Mouse (Mus musculus): Measurements from ENCODE around the gene 1500015O10Rik. TPM values are rescaled to one million over a fixed set of nuclear protein-coding genes. Genes with fewer than 3 reads are reported as not detected.

1500015O10Rik gene
- 1.6 and 2.8 TPM in 2 replicates for polyA plus RNA-seq (2012; rRNA removed)

- Histone ChIP-seq H3K4me3 (ENCODE audit: insufficient read depth, low read length) (no peak within 1 kb of the TSS), H3K27ac (ENCODE audit: insufficient read depth, low read length) (no peak within 1 kb of the TSS), H3K4me1 (ENCODE audit: control insufficient read depth, insufficient read depth, low read length) (peaks cover 2% of the 10 kb centered on the region; the same call in 1 of the 2 replicates)
- TF ChIP-seq CTCF (IDR thresholded peaks at IDR 0.05; ENCODE audit: extremely low read depth, insufficient read depth, low read length) (no peak), POLR2A (IDR thresholded peaks at IDR 0.05; ENCODE audit: extremely low read depth, insufficient read depth, low read length) (no peak)
Observed at GRCm38 (mm10) chr1:43730491-43730924, at the start of gene 1500015O10Rik. Gene 1500015O10Rik, plus strand, starts transcription at chr1:43730602.

- TF ChIP-seq CTCF (IDR thresholded peaks at IDR 0.05; ENCODE audit: extremely low read depth, insufficient read depth, low read length), result no peak
- no peak for TF ChIP-seq POLR2A (IDR thresholded peaks at IDR 0.05; ENCODE audit: extremely low read depth, insufficient read depth, low read length)
- no peak overlapping the region for H3K27ac ChIP-seq (ENCODE audit: insufficient read depth, low read length)
- no peak overlapping the region for H3K4me3 ChIP-seq (ENCODE audit: insufficient read depth, low read length)
- no peaks in the 10 kb centered on the region for H3K4me1 ChIP-seq (ENCODE audit: control insufficient read depth, insufficient read depth, low read length)
Observed at GRCm38 (mm10) chr1:43689983-43690382, 40.4 kb upstream of the 1500015O10Rik start.

GRCm38 (mm10) chr1:43690507-43690906, 39.9 kb upstream of the 1500015O10Rik start:
- Histone ChIP-seq H3K27ac (ENCODE audit: insufficient read depth, low read length) (no peak overlapping the region), H3K4me1 (ENCODE audit: control insufficient read depth, insufficient read depth, low read length) (peaks cover 2% of the 10 kb centered on the region; the same call in 1 of the 2 replicates), H3K4me3 (ENCODE audit: insufficient read depth, low read length) (no peak overlapping the region)
- no peak for TF ChIP-seq POLR2A (IDR thresholded peaks at IDR 0.05; ENCODE audit: extremely low read depth, insufficient read depth, low read length)
- no peak for TF ChIP-seq CTCF (IDR thresholded peaks at IDR 0.05; ENCODE audit: extremely low read depth, insufficient read depth, low read length)

- H3K27ac ChIP-seq (ENCODE audit: insufficient read depth, low read length), result no peak overlapping the region
- no peak for TF ChIP-seq CTCF (IDR thresholded peaks at IDR 0.05; ENCODE audit: extremely low read depth, insufficient read depth, low read length)
- TF ChIP-seq POLR2A (IDR thresholded peaks at IDR 0.05; ENCODE audit: extremely low read depth, insufficient read depth, low read length), result no peak
- no peak overlapping the region for H3K4me3 ChIP-seq (ENCODE audit: insufficient read depth, low read length)
- peaks cover 4% of the 10 kb centered on the region; the same call in 1 of the 2 replicates for H3K4me1 ChIP-seq (ENCODE audit: control insufficient read depth, insufficient read depth, low read length)
Observed at GRCm38 (mm10) chr1:43694076-43694475, 36.3 kb upstream of the 1500015O10Rik start.

- H3K4me3 ChIP-seq (ENCODE audit: insufficient read depth, low read length), result no peak overlapping the region
- no peak overlapping the region for H3K27ac ChIP-seq (ENCODE audit: insufficient read depth, low read length)
- peaks cover 4% of the 10 kb centered on the region; the same call in 1 of the 2 replicates for H3K4me1 ChIP-seq (ENCODE audit: control insufficient read depth, insufficient read depth, low read length)
- TF ChIP-seq POLR2A (IDR thresholded peaks at IDR 0.05; ENCODE audit: extremely low read depth, insufficient read depth, low read length), result no peak
- no peak for TF ChIP-seq CTCF (IDR thresholded peaks at IDR 0.05; ENCODE audit: extremely low read depth, insufficient read depth, low read length)
Observed at GRCm38 (mm10) chr1:43694851-43695545, 35.4 kb upstream of the 1500015O10Rik start.

GRCm38 (mm10) chr1:43698577-43699000, 31.8 kb upstream of the 1500015O10Rik start:
- Histone ChIP-seq H3K4me1 (ENCODE audit: control insufficient read depth, insufficient read depth, low read length) (peaks cover 4% of the 10 kb centered on the region; the same call in 1 of the 2 replicates), H3K4me3 (ENCODE audit: insufficient read depth, low read length) (no peak overlapping the region), H3K27ac (ENCODE audit: insufficient read depth, low read length) (no peak overlapping the region)
- no peak for TF ChIP-seq CTCF (IDR thresholded peaks at IDR 0.05; ENCODE audit: extremely low read depth, insufficient read depth, low read length)
- no peak for TF ChIP-seq POLR2A (IDR thresholded peaks at IDR 0.05; ENCODE audit: extremely low read depth, insufficient read depth, low read length)

GRCm38 (mm10) chr1:43714841-43715240, 15.6 kb upstream of the 1500015O10Rik start:
- Histone ChIP-seq H3K4me3 (ENCODE audit: insufficient read depth, low read length) (no peak overlapping the region), H3K27ac (ENCODE audit: insufficient read depth, low read length) (no peak overlapping the region), H3K4me1 (ENCODE audit: control insufficient read depth, insufficient read depth, low read length) (no peaks in the 10 kb centered on the region)
- TF ChIP-seq POLR2A (IDR thresholded peaks at IDR 0.05; ENCODE audit: extremely low read depth, insufficient read depth, low read length), result no peak
- no peak for TF ChIP-seq CTCF (IDR thresholded peaks at IDR 0.05; ENCODE audit: extremely low read depth, insufficient read depth, low read length)

GRCm38 (mm10) chr1:43717967-43718366, 12.4 kb upstream of the 1500015O10Rik start:
- no peaks in the 10 kb centered on the region for H3K4me1 ChIP-seq (ENCODE audit: control insufficient read depth, insufficient read depth, low read length)
- H3K27ac ChIP-seq (ENCODE audit: insufficient read depth, low read length), result no peak overlapping the region
- no peak overlapping the region for H3K4me3 ChIP-seq (ENCODE audit: insufficient read depth, low read length)
- TF ChIP-seq CTCF (IDR thresholded peaks at IDR 0.05; ENCODE audit: extremely low read depth, insufficient read depth, low read length) (no peak), POLR2A (IDR thresholded peaks at IDR 0.05; ENCODE audit: extremely low read depth, insufficient read depth, low read length) (no peak)

- H3K4me1 ChIP-seq (ENCODE audit: control insufficient read depth, insufficient read depth, low read length), result no peaks in the 10 kb centered on the region
- no peak overlapping the region for H3K4me3 ChIP-seq (ENCODE audit: insufficient read depth, low read length)
- TF ChIP-seq CTCF (IDR thresholded peaks at IDR 0.05; ENCODE audit: extremely low read depth, insufficient read depth, low read length), result no peak
- no peak for TF ChIP-seq POLR2A (IDR thresholded peaks at IDR 0.05; ENCODE audit: extremely low read depth, insufficient read depth, low read length)
- no peak overlapping the region for H3K27ac ChIP-seq (ENCODE audit: insufficient read depth, low read length)
Observed at GRCm38 (mm10) chr1:43718793-43719192, 11.6 kb upstream of the 1500015O10Rik start.

GRCm38 (mm10) chr1:43722459-43722858, 7.9 kb upstream of the 1500015O10Rik start:
- H3K27ac ChIP-seq (ENCODE audit: insufficient read depth, low read length), result no peak overlapping the region
- no peaks in the 10 kb centered on the region for H3K4me1 ChIP-seq (ENCODE audit: control insufficient read depth, insufficient read depth, low read length)
- TF ChIP-seq CTCF (IDR thresholded peaks at IDR 0.05; ENCODE audit: extremely low read depth, insufficient read depth, low read length) (no peak), POLR2A (IDR thresholded peaks at IDR 0.05; ENCODE audit: extremely low read depth, insufficient read depth, low read length) (no peak)
- H3K4me3 ChIP-seq (ENCODE audit: insufficient read depth, low read length), result no peak overlapping the region
